Mouse (Mus musculus) hindbrain, embryonic 15.5 days (tissue): Measurements from ENCODE around the gene Pik3r5. TPM values are rescaled to one million over a fixed set of nuclear protein-coding genes. Genes with fewer than 3 reads are reported as not detected.

Source experiments
- ATAC-seq: fragments of 200-750 bp; cut with Nextera tagmentation; 2 replicates; pipeline ENCODE4 v1.8.0; 2017; ENCODE audit warnings: low read depth, moderate number of reproducible peaks, moderate TSS enrichment; ENCODE audit not compliant: low FRiP score
- H3K27ac ChIP-seq: fragments of 300-500 bp; sonication (generic); replicated peaks from 2 replicates; pipeline ENCODE4 v1.5.1; 2015; ENCODE audit warnings: mild to moderate bottlenecking, inconsistent platforms
- H3K27me3 ChIP-seq: fragments of 300-500 bp; sonication (generic); 2 replicates; pipeline ENCODE4 v1.6.1; 2015; ENCODE audit warnings: control low read depth, inconsistent platforms
- H3K36me3 ChIP-seq: fragments of 300-500 bp; sonication (generic); 2 replicates; pipeline ENCODE4 v1.6.1; 2015; ENCODE audit warnings: control low read depth, inconsistent platforms
- H3K4me1 ChIP-seq: fragments of 300-500 bp; sonication (generic); replicated peaks from 2 replicates; pipeline ENCODE4 v1.6.1; 2015; ENCODE audit warnings: control low read depth, inconsistent platforms
- H3K4me2 ChIP-seq: fragments of 300-500 bp; sonication (generic); 2 replicates; pipeline ENCODE4 v1.6.1; 2015; ENCODE audit warnings: moderate library complexity, mild to moderate bottlenecking, inconsistent platforms
- H3K4me3 ChIP-seq: fragments of 300-500 bp; sonication (generic); 2 replicates; pipeline ENCODE4 v1.5.1; 2015; ENCODE audit warnings: mild to moderate bottlenecking, inconsistent platforms
- H3K9ac ChIP-seq: fragments of 300-500 bp; sonication (generic); 2 replicates; pipeline ENCODE4 v1.6.1; 2015; ENCODE audit warnings: inconsistent platforms
- H3K9me3 ChIP-seq: fragments of 300-500 bp; sonication (generic); 2 replicates; pipeline ENCODE4 v1.6.1; 2016; ENCODE audit warnings: control low read depth, inconsistent platforms
- WGBS: fragments of 180-500 bp; shearing (Covaris S2); methylation state at CpG from one replicate; pipeline ENCODE4 v1.1.7; 2015; 5-methylcytosine and 5-hydroxymethylcytosine counted together
- polyA plus RNA-seq: library from polyadenylated mRNA; unstranded; fragments of >200 nt; fragmentation: Nextera tagmentation; extraction: Ambion mirVana; gene quantifications from 2 replicates; pipeline ENCODE4 v1.2.1, GENCODE M21; 2015

The Pik3r5 gene
- polyA plus RNA-seq, 1 experiment from 2014 or later: 0.30 TPM

- H3K9ac ChIP-seq: no peak overlapping the region
- H3K4me2 ChIP-seq: no peak overlapping the region
- H3K9me3 ChIP-seq: no peaks in the 10 kb centered on the region
- ATAC-seq: no peak
- 64% methylated on average over 11 of the region's 11 CpGs for WGBS
- no peaks in the 10 kb centered on the region for H3K4me1 ChIP-seq
- H3K4me3 ChIP-seq: no peak overlapping the region
- H3K27ac ChIP-seq: no peak overlapping the region
- no peaks in the 10 kb centered on the region for H3K36me3 ChIP-seq
- 0 out of 2 replicates have a peak, but pooled peaks cover 2% of the 10 kb centered on the region for H3K27me3 ChIP-seq
These were observed 24.5 kb upstream of the Pik3r5 start for GRCm38 (mm10) chr11:68407266-68407926.

- WGBS: 53% methylated on average over 2 of the region's 2 CpGs
These were observed 23.8 kb upstream of the Pik3r5 start for GRCm38 (mm10) chr11:68408127-68408526.

GRCm38 (mm10) chr11:68417001-68417400 is 14.9 kb upstream of the Pik3r5 start:
- Histone ChIP-seq H3K9me3 (no peaks in the 10 kb centered on the region), H3K27me3 (0 out of 2 replicates have a peak, but pooled peaks cover 2% of the 10 kb centered on the region), H3K27ac (no peak overlapping the region), H3K9ac (no peak overlapping the region), H3K4me3 (no peak overlapping the region), H3K4me1 (no peaks in the 10 kb centered on the region), H3K4me2 (no peak overlapping the region), H3K36me3 (no peaks in the 10 kb centered on the region)
- WGBS: 72% methylated on average over 3 of the region's 3 CpGs
- no peak for ATAC-seq

More at GRCm38 (mm10) chr11:68408127-68408526, 23.8 kb upstream of the Pik3r5 start:
- 0 out of 2 replicates have a peak, but pooled peaks cover under 1% of the 10 kb centered on the region for H3K27me3 ChIP-seq
- H3K9me3 ChIP-seq: no peaks in the 10 kb centered on the region
- H3K4me3 ChIP-seq: no peak overlapping the region
- peak; percentile 51; the same call in 1 of the 2 replicates for ATAC-seq
- H3K36me3 ChIP-seq: no peaks in the 10 kb centered on the region
- no peak overlapping the region for H3K9ac ChIP-seq
- no peak overlapping the region for H3K4me2 ChIP-seq
- H3K4me1 ChIP-seq: no peaks in the 10 kb centered on the region
- no peak overlapping the region for H3K27ac ChIP-seq

GRCm38 (mm10) chr11:68417831-68418230 is 14.1 kb upstream of the Pik3r5 start:
- ATAC-seq: no peak
- Histone ChIP-seq H3K36me3 (no peaks in the 10 kb centered on the region), H3K4me1 (no peaks in the 10 kb centered on the region), H3K27ac (no peak overlapping the region), H3K9ac (no peak overlapping the region), H3K4me3 (no peak overlapping the region), H3K27me3 (0 out of 2 replicates have a peak, but pooled peaks cover 2% of the 10 kb centered on the region), H3K9me3 (no peaks in the 10 kb centered on the region), H3K4me2 (no peak overlapping the region)
- WGBS: 46% methylated on average over 9 of the region's 9 CpGs

- Histone ChIP-seq H3K27me3 (no peaks in the 10 kb centered on the region), H3K9ac (no peak overlapping the region), H3K36me3 (no peaks in the 10 kb centered on the region), H3K4me3 (no peak overlapping the region), H3K4me1 (peaks cover 7% of the 10 kb centered on the region), H3K9me3 (no peaks in the 10 kb centered on the region), H3K27ac (no peak overlapping the region), H3K4me2 (no peak overlapping the region)
- 22% methylated on average over 8 of the region's 8 CpGs for WGBS
- no peak for ATAC-seq
These were observed 6.2 kb upstream of the Pik3r5 start for GRCm38 (mm10) chr11:68425492-68426315.

GRCm38 (mm10) chr11:68427083-68427570 is 4.8 kb upstream of the Pik3r5 start:
- no peaks in the 10 kb centered on the region for H3K9me3 ChIP-seq
- no peak overlapping the region for H3K4me2 ChIP-seq
- H3K9ac ChIP-seq: no peak overlapping the region
- WGBS: 80% methylated on average over 5 of the region's 5 CpGs
- no peaks in the 10 kb centered on the region for H3K36me3 ChIP-seq
- peaks cover 2% of the 10 kb centered on the region; the same call in 1 of the 2 replicates for H3K27me3 ChIP-seq
- peaks cover 9% of the 10 kb centered on the region for H3K4me1 ChIP-seq
- no peak overlapping the region for H3K27ac ChIP-seq
- no peak for ATAC-seq
- H3K4me3 ChIP-seq: no peak overlapping the region

GRCm38 (mm10) chr11:68430662-68431061 is 1.3 kb upstream of the Pik3r5 start:
- H3K4me1 ChIP-seq: peaks cover 9% of the 10 kb centered on the region
- H3K9me3 ChIP-seq: no peaks in the 10 kb centered on the region
- H3K36me3 ChIP-seq: no peaks in the 10 kb centered on the region
- H3K9ac ChIP-seq: no peak overlapping the region
- H3K27ac ChIP-seq: no peak overlapping the region
- H3K4me3 ChIP-seq: no peak overlapping the region
- no peak overlapping the region for H3K4me2 ChIP-seq
- ATAC-seq: no peak
- WGBS: 71% methylated on average over 5 of the region's 5 CpGs
- peaks cover 4% of the 10 kb centered on the region; the same call in 1 of the 2 replicates for H3K27me3 ChIP-seq

- Histone ChIP-seq H3K4me3 (peak overlapping the region; percentile 39), H3K9ac (no peak overlapping the region), H3K27ac (no peak overlapping the region), H3K27me3 (peaks cover 4% of the 10 kb centered on the region; the same call in 1 of the 2 replicates), H3K4me2 (peak overlapping the region; percentile 58), H3K36me3 (no peaks in the 10 kb centered on the region), H3K9me3 (no peaks in the 10 kb centered on the region), H3K4me1 (peaks cover 6% of the 10 kb centered on the region; the same call in 1 of the 2 replicates)
- ATAC-seq: no peak; the same call in 1 of the 2 replicates
- 31% methylated on average over 23 of the region's 23 CpGs for WGBS
These were observed 570 bp downstream of the Pik3r5 start for GRCm38 (mm10) chr11:68432361-68433021.

GRCm38 (mm10) chr11:68433534-68433933 is 1.6 kb downstream of the Pik3r5 start:
- no peak for ATAC-seq
- Histone ChIP-seq H3K4me2 (no peak overlapping the region), H3K9ac (no peak overlapping the region), H3K4me1 (peaks cover 6% of the 10 kb centered on the region; the same call in 1 of the 2 replicates), H3K4me3 (no peak overlapping the region), H3K27ac (no peak overlapping the region), H3K9me3 (no peaks in the 10 kb centered on the region), H3K36me3 (no peaks in the 10 kb centered on the region), H3K27me3 (peaks cover 4% of the 10 kb centered on the region; the same call in 1 of the 2 replicates)
- 84% methylated on average over 5 of the region's 5 CpGs for WGBS

- Histone ChIP-seq H3K9ac (no peak overlapping the region), H3K9me3 (no peaks in the 10 kb centered on the region), H3K27ac (no peak overlapping the region), H3K27me3 (peaks cover 4% of the 10 kb centered on the region; the same call in 1 of the 2 replicates), H3K36me3 (no peaks in the 10 kb centered on the region), H3K4me3 (no peak overlapping the region), H3K4me2 (no peak overlapping the region), H3K4me1 (peaks cover 6% of the 10 kb centered on the region; the same call in 1 of the 2 replicates)
- ATAC-seq: no peak
- 86% methylated on average over 2 of the region's 2 CpGs for WGBS
These were observed 2.8 kb downstream of the Pik3r5 start for GRCm38 (mm10) chr11:68434697-68435096.

- Histone ChIP-seq H3K9me3 (no peaks in the 10 kb centered on the region), H3K4me3 (no peak overlapping the region), H3K4me2 (no peak overlapping the region), H3K36me3 (no peaks in the 10 kb centered on the region), H3K4me1 (peaks cover 6% of the 10 kb centered on the region; the same call in 1 of the 2 replicates), H3K9ac (no peak overlapping the region), H3K27ac (no peak overlapping the region), H3K27me3 (peaks cover 4% of the 10 kb centered on the region; the same call in 1 of the 2 replicates)
- 95% methylated on average over 4 of the region's 4 CpGs for WGBS
- no peak for ATAC-seq
These were observed 3.7 kb downstream of the Pik3r5 start for GRCm38 (mm10) chr11:68435601-68436000.
